Mouse (Mus musculus) hindbrain, embryonic 11.5 days (tissue): Measurements from ENCODE around the gene Mast4. TPM values are rescaled to one million over a fixed set of nuclear protein-coding genes. Genes with fewer than 3 reads are reported as not detected.

Source experiments
- ATAC-seq: fragments of 200-750 bp; cut with Nextera tagmentation; 2 replicates; pipeline ENCODE4 v1.8.0; 2017; ENCODE audit warnings: mild to moderate bottlenecking, moderate TSS enrichment, moderate library complexity; ENCODE audit not compliant: low FRiP score
- DNase-seq: peaks from one replicate; pipeline ENCODE4 v3.0.0-alpha.2; 2015; ENCODE audit warnings: low spot score
- H3K27ac ChIP-seq: fragments of 300-500 bp; sonication (generic); 2 replicates; pipeline ENCODE4 v1.5.1; 2014; ENCODE audit warnings: mild to moderate bottlenecking, low read depth, low read length
- H3K27me3 ChIP-seq: fragments of 300-500 bp; sonication (generic); 2 replicates; pipeline ENCODE4 v1.6.1; 2014; ENCODE audit warnings: mild to moderate bottlenecking, low read length, moderate library complexity, mixed read lengths; ENCODE audit not compliant: control insufficient read depth, insufficient read depth
- H3K36me3 ChIP-seq: fragments of 300-500 bp; sonication (generic); 2 replicates; pipeline ENCODE4 v1.6.1; 2014; ENCODE audit warnings: mild to moderate bottlenecking, low read length, moderate library complexity, mixed read lengths; ENCODE audit not compliant: control insufficient read depth, insufficient read depth
- H3K4me1 ChIP-seq: fragments of 300-500 bp; sonication (generic); replicated peaks from 2 replicates; pipeline ENCODE4 v1.6.1; 2014; ENCODE audit warnings: low read length, mixed read lengths; ENCODE audit not compliant: control insufficient read depth, insufficient read depth
- H3K4me2 ChIP-seq: fragments of 300-500 bp; sonication (generic); replicated peaks from 2 replicates; pipeline ENCODE4 v1.6.1; 2014; ENCODE audit warnings: mild to moderate bottlenecking, low read depth, low read length
- H3K4me3 ChIP-seq: fragments of 300-500 bp; sonication (generic); 2 replicates; pipeline ENCODE4 v1.5.1; 2014; ENCODE audit warnings: low read depth, low read length
- H3K9ac ChIP-seq: fragments of 300-500 bp; sonication (generic); 2 replicates; pipeline ENCODE4 v1.6.1; 2014; ENCODE audit warnings: low read depth, low read length
- H3K9me3 ChIP-seq: fragments of 300-500 bp; sonication (generic); 2 replicates; pipeline ENCODE4 v1.6.1; 2016; ENCODE audit warnings: low read length; ENCODE audit not compliant: control insufficient read depth
- WGBS: fragments of 180-500 bp; shearing (Covaris S2); extraction: QIAGEN DNeasy Blood & Tissue Kit; methylation state at CpG from one replicate; pipeline ENCODE4 v1.1.7; 2014; 5-methylcytosine and 5-hydroxymethylcytosine counted together
- polyA plus RNA-seq: library from polyadenylated mRNA; unstranded; fragments of >200 nt; fragmentation: Nextera tagmentation; extraction: Ambion mirVana; gene quantifications from 2 replicates; pipeline ENCODE4 v1.2.1, GENCODE M21; 2014

Gene Mast4
- polyA plus RNA-seq, 1 experiment from 2014 or later: 26.9 TPM

GRCm38 (mm10) chr13:102900531-102900930 is 433.8 kb downstream of the Mast4 start:
- Histone ChIP-seq H3K27ac (no peak overlapping the region), H3K9ac (no peak overlapping the region), H3K4me1 (no peaks in the 10 kb centered on the region; the same call in 1 of the 2 replicates), H3K36me3 (no peaks in the 10 kb centered on the region), H3K4me3 (no peak overlapping the region), H3K27me3 (no peaks in the 10 kb centered on the region), H3K4me2 (no peak overlapping the region), H3K9me3 (no peaks in the 10 kb centered on the region)
- WGBS: 87% methylated on average over 8 of the region's 8 CpGs
- no peak for DNase-seq
- no peak for ATAC-seq

GRCm38 (mm10) chr13:102900083-102900420 is 434.2 kb downstream of the Mast4 start:
- DNase-seq: no peak
- Histone ChIP-seq H3K36me3 (no peaks in the 10 kb centered on the region), H3K27ac (no peak overlapping the region), H3K4me1 (no peaks in the 10 kb centered on the region; the same call in 1 of the 2 replicates), H3K9ac (no peak overlapping the region), H3K4me3 (no peak overlapping the region), H3K9me3 (no peaks in the 10 kb centered on the region), H3K27me3 (no peaks in the 10 kb centered on the region), H3K4me2 (no peak overlapping the region)
- ATAC-seq: no peak
- 58% methylated on average over 2 of the region's 2 CpGs for WGBS

- Histone ChIP-seq H3K27me3 (no peaks in the 10 kb centered on the region), H3K9ac (no peak overlapping the region), H3K4me1 (no peaks in the 10 kb centered on the region; the same call in 1 of the 2 replicates), H3K9me3 (no peaks in the 10 kb centered on the region), H3K4me2 (no peak overlapping the region), H3K27ac (no peak overlapping the region), H3K4me3 (no peak overlapping the region), H3K36me3 (no peaks in the 10 kb centered on the region)
- DNase-seq (no peak), ATAC-seq (no peak)
- WGBS: 73% methylated on average over 9 of the region's 9 CpGs
Measured at GRCm38 (mm10) chr13:102899253-102900082, 434.8 kb downstream of the Mast4 start.

- no peak overlapping the region for H3K27ac ChIP-seq
- no peaks in the 10 kb centered on the region for H3K27me3 ChIP-seq
- no peak; the same call in 1 of the 2 replicates for ATAC-seq
- WGBS: 65% methylated on average over 15 of the region's 15 CpGs
- DNase-seq: no peak
- no peak overlapping the region for H3K4me2 ChIP-seq
- no peaks in the 10 kb centered on the region for H3K36me3 ChIP-seq
- no peaks in the 10 kb centered on the region for H3K9me3 ChIP-seq
- no peaks in the 10 kb centered on the region; the same call in 1 of the 2 replicates for H3K4me1 ChIP-seq
- no peak overlapping the region for H3K9ac ChIP-seq
- no peak overlapping the region for H3K4me3 ChIP-seq
Measured at GRCm38 (mm10) chr13:102898374-102899131, 435.7 kb downstream of the Mast4 start.

GRCm38 (mm10) chr13:102896322-102896721 is 438.0 kb downstream of the Mast4 start:
- no peak overlapping the region for H3K4me2 ChIP-seq
- no peaks in the 10 kb centered on the region for H3K27me3 ChIP-seq
- H3K27ac ChIP-seq: no peak overlapping the region
- no peak for ATAC-seq
- DNase-seq: no peak
- H3K4me3 ChIP-seq: no peak overlapping the region
- H3K36me3 ChIP-seq: no peaks in the 10 kb centered on the region
- H3K4me1 ChIP-seq: no peaks in the 10 kb centered on the region; the same call in 1 of the 2 replicates
- H3K9ac ChIP-seq: no peak overlapping the region
- no peaks in the 10 kb centered on the region for H3K9me3 ChIP-seq

GRCm38 (mm10) chr13:102895894-102896293 is 438.4 kb downstream of the Mast4 start:
- Histone ChIP-seq H3K27me3 (no peaks in the 10 kb centered on the region), H3K36me3 (no peaks in the 10 kb centered on the region), H3K4me1 (no peaks in the 10 kb centered on the region; the same call in 1 of the 2 replicates), H3K4me2 (no peak overlapping the region), H3K27ac (no peak overlapping the region), H3K9ac (no peak overlapping the region), H3K4me3 (no peak overlapping the region), H3K9me3 (no peaks in the 10 kb centered on the region)
- 50% methylated on average over 6 of the region's 6 CpGs for WGBS
- ATAC-seq (no peak), DNase-seq (peak; percentile 14)

- ATAC-seq (no peak), DNase-seq (no peak)
- H3K27ac ChIP-seq: no peak overlapping the region
Measured at GRCm38 (mm10) chr13:102894287-102895234, 439.7 kb downstream of the Mast4 start.

GRCm38 (mm10) chr13:102892783-102893182 is 441.5 kb downstream of the Mast4 start:
- H3K36me3 ChIP-seq: no peaks in the 10 kb centered on the region
- H3K27me3 ChIP-seq: no peaks in the 10 kb centered on the region
- 89% methylated on average over 3 of the region's 3 CpGs for WGBS
- no peak overlapping the region for H3K4me2 ChIP-seq
- no peak for DNase-seq
- no peaks in the 10 kb centered on the region for H3K9me3 ChIP-seq
- no peak overlapping the region for H3K9ac ChIP-seq
- ATAC-seq: no peak
- no peak overlapping the region for H3K27ac ChIP-seq
- no peak overlapping the region for H3K4me3 ChIP-seq
- no peaks in the 10 kb centered on the region; the same call in 1 of the 2 replicates for H3K4me1 ChIP-seq

More at GRCm38 (mm10) chr13:102894287-102895234, 439.7 kb downstream of the Mast4 start:
- 62% methylated on average over 15 of the region's 15 CpGs for WGBS
- no peaks in the 10 kb centered on the region for H3K36me3 ChIP-seq
- no peak overlapping the region for H3K4me3 ChIP-seq
- H3K4me2 ChIP-seq: no peak overlapping the region
- H3K9ac ChIP-seq: no peak overlapping the region
- no peaks in the 10 kb centered on the region; the same call in 1 of the 2 replicates for H3K4me1 ChIP-seq
- no peaks in the 10 kb centered on the region for H3K9me3 ChIP-seq
- no peaks in the 10 kb centered on the region for H3K27me3 ChIP-seq
